Mouse (Mus musculus): ENCODE results near the gene Olfr152. TPM values are rescaled to one million over a fixed set of nuclear protein-coding genes. Genes with fewer than 3 reads are reported as not detected.

Gene Olfr152
- not detected in 2 replicates for polyA plus RNA-seq (2016; fragmentation: Nextera tagmentation; extraction: Ambion mirVana)

- no peaks in the 10 kb centered on the region for H3K27me3 ChIP-seq (ENCODE audit: poor library complexity, severe bottlenecking)
- no peaks in the 10 kb centered on the region for H3K36me3 ChIP-seq (replicated peaks)
- no peaks in the 10 kb centered on the region for H3K9me3 ChIP-seq
- H3K4me1 ChIP-seq, result no peaks in the 10 kb centered on the region
- H3K4me3 ChIP-seq, result no peak within 1 kb of the TSS
- 91% methylated on average over 4 of the region's 4 CpGs for WGBS
- DNase-seq (ENCODE audit: extremely low spot score, low spot score), result no peak
- no peak within 1 kb of the TSS for H3K27ac ChIP-seq
These were observed at the start of gene Olfr152 for GRCm38 (mm10) chr2:87779183-87779582. Gene Olfr152 (plus strand): TSS chr2:87779483.

DNA sequence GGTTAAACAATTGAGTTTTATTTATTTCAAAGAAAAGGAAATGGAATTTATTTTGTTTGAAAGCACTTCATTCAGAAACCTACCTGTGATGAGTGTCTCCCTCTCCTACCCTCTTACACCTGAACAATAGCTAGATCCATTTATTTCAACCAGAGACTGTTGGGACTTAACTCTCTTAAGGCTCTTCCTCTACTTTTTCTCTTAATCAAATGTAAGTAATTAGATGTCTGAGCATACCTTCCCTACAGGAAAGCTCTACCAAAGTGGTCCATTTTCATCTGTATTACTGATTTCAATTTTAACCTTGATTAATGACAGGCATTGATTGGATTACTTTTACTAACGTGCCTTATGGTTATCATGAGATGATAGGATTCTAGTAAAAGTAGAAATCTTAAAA, 39.4 kb upstream of the Olfr152 start, which contains the start of gene Olfr1138:
TSS of gene Olfr1138 (minus strand) at position 101 of the 400 bp plus-strand sequence.
- Histone ChIP-seq H3K36me3 (replicated peaks) (no peaks in the 10 kb centered on the region), H3K4me1 (no peaks in the 10 kb centered on the region), H3K4me3 (no peak within 1 kb of the TSS), H3K27me3 (ENCODE audit: poor library complexity, severe bottlenecking) (no peaks in the 10 kb centered on the region), H3K27ac (no peak within 1 kb of the TSS), H3K9me3 (no peaks in the 10 kb centered on the region)
- 83% methylated on average over 1 of the region's 1 CpGs for WGBS
- DNase-seq (ENCODE audit: extremely low spot score, low spot score), result no peak

- H3K4me1 ChIP-seq, result no peaks in the 10 kb centered on the region
- H3K27me3 ChIP-seq (ENCODE audit: poor library complexity, severe bottlenecking), result no peaks in the 10 kb centered on the region
- no peak for DNase-seq (ENCODE audit: extremely low spot score, low spot score)
- no peak within 1 kb of the TSS for H3K27ac ChIP-seq
- no peaks in the 10 kb centered on the region for H3K9me3 ChIP-seq
- no peaks in the 10 kb centered on the region for H3K36me3 ChIP-seq (replicated peaks)
- no peak within 1 kb of the TSS for H3K4me3 ChIP-seq
- 86% methylated on average over 3 of the region's 3 CpGs for WGBS
These were observed 35.8 kb upstream of the Olfr152 start, which contains the start of gene Olfr1140 for GRCm38 (mm10) chr2:87743452-87743851. Gene Olfr1140 (plus strand): TSS chr2:87743752.

DNA sequence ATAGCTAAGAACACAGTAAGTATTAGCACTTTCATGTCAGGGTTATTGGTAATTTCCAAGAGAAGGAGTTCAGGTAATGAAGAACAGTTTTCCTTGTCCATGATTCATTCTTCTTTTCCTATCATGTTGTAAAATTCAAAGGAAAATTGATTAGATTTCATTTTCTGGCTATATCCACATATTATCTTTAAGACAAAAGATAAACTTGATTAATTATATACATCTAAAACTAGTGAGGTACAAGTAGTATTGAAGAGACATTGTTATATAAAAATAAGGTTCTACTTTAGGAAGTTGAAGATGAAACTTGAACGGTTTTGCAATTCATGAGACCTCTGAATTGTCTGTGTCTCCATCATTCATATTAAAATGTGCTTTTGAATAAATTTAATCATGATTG, 25.4 kb upstream of the Olfr152 start, which contains the start of gene Olfr1141:
TSS of gene Olfr1141 (minus strand) at position 101 of the 400 bp plus-strand sequence.
- Histone ChIP-seq H3K27me3 (ENCODE audit: poor library complexity, severe bottlenecking) (no peaks in the 10 kb centered on the region), H3K4me3 (no peak within 1 kb of the TSS), H3K9me3 (no peaks in the 10 kb centered on the region), H3K4me1 (no peaks in the 10 kb centered on the region), H3K36me3 (replicated peaks) (no peaks in the 10 kb centered on the region), H3K27ac (no peak within 1 kb of the TSS)
- no peak for DNase-seq (ENCODE audit: extremely low spot score, low spot score)
- 89% methylated on average over 1 of the region's 1 CpGs for WGBS

- Histone ChIP-seq H3K27me3 (ENCODE audit: poor library complexity, severe bottlenecking) (no peaks in the 10 kb centered on the region), H3K27ac (no peak overlapping the region), H3K4me1 (no peaks in the 10 kb centered on the region), H3K4me3 (no peak overlapping the region), H3K9me3 (no peaks in the 10 kb centered on the region), H3K36me3 (replicated peaks) (no peaks in the 10 kb centered on the region)
- DNase-seq (ENCODE audit: extremely low spot score, low spot score), result no peak
- 68% methylated on average over 1 of the region's 1 CpGs for WGBS
These were observed 3.1 kb upstream of the Olfr152 start for GRCm38 (mm10) chr2:87776143-87776542.

DNA sequence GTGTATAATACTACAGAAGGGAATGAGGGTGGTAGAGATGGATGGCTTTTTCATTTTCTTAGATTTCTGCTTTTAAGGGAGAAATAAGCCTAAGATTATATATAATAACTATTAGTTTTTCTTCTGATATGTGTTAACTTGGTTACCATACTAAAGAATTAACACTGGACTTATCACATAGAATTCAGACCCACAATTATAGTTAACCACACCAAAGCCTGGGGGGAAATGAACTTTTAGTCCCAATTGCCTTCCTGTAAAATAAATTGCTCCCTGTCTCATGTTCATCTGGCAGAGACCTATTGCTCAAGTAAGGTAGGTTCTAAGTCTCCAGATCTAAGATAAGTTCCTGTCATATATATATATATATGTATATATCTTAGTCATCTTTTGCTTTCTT, 21.0 kb downstream of the Olfr152 start, which contains the start of gene Olfr1143:
TSS of gene Olfr1143 (plus strand) at position 301 of the 400 bp plus-strand sequence.
- H3K4me3 ChIP-seq, result no peak within 1 kb of the TSS
- no peaks in the 10 kb centered on the region; the same call in 1 of the 2 replicates for H3K9me3 ChIP-seq
- no peak for DNase-seq (ENCODE audit: extremely low spot score, low spot score)
- no peaks in the 10 kb centered on the region for H3K36me3 ChIP-seq (replicated peaks)
- no peaks in the 10 kb centered on the region for H3K4me1 ChIP-seq
- H3K27ac ChIP-seq, result no peak within 1 kb of the TSS
- no peaks in the 10 kb centered on the region for H3K27me3 ChIP-seq (ENCODE audit: poor library complexity, severe bottlenecking)

DNA sequence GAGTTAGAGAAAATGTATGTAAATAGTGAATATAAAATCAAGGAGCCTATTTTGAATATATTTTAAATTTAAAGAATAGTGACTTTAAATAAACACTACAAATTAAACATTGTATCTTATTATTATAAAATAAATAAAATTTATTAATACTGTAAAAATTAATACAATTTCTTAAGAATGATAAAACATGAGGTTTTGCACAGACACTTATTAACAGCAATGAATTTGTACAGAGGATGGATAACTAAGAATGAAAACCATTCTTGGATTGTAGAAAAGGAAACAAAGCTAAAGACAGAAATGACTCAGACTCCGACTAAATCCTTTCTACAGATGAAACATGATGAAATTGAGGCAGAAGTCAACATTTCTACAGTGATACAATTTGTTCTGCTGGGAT, 30.2 kb downstream of the Olfr152 start, which contains the start of gene Olfr1145:
TSS of gene Olfr1145 (plus strand) at position 301 of the 400 bp plus-strand sequence.
- Histone ChIP-seq H3K27ac (no peak within 1 kb of the TSS), H3K4me1 (no peaks in the 10 kb centered on the region), H3K4me3 (no peak within 1 kb of the TSS), H3K36me3 (replicated peaks) (no peaks in the 10 kb centered on the region), H3K27me3 (ENCODE audit: poor library complexity, severe bottlenecking) (no peaks in the 10 kb centered on the region), H3K9me3 (no peaks in the 10 kb centered on the region)
- 86% methylated on average over 1 of the region's 1 CpGs for WGBS
- DNase-seq (ENCODE audit: extremely low spot score, low spot score), result no peak

DNA sequence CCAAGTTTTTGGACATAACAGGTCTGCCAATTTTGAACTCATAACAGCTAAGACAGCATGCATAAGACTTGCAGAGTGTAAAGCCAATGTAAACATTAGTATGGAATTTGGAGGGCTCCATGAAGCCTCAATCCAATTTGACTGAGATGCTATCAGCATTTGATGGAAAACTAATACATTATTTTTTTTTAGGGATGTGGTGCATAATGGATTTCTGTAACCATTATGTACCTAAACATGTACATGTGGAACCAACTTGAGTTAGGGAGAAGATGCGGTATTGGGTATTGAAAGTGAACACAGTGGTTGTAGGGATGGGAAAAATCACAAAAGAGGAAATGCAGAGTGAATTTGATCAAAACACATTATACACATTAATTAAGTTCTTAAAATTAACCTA, 51.0 kb downstream of the Olfr152 start, which contains the start of gene Olfr1148:
TSS of gene Olfr1148 (plus strand) at position 301 of the 400 bp plus-strand sequence.
- Histone ChIP-seq H3K27me3 (ENCODE audit: poor library complexity, severe bottlenecking) (no peaks in the 10 kb centered on the region), H3K36me3 (replicated peaks) (no peaks in the 10 kb centered on the region), H3K4me1 (no peaks in the 10 kb centered on the region), H3K4me3 (no peak within 1 kb of the TSS), H3K27ac (no peak within 1 kb of the TSS), H3K9me3 (no peaks in the 10 kb centered on the region)
- DNase-seq (ENCODE audit: extremely low spot score, low spot score), result no peak
- 87% methylated on average over 1 of the region's 1 CpGs for WGBS

Other genes starting within 250 kb of the Olfr152 start
- gene Olfr153, start 247.7 kb upstream of the Olfr152 start, polyA plus RNA-seq (2016; fragmentation: Nextera tagmentation; extraction: Ambion mirVana), result not detected in 2 replicates
- not detected in 2 replicates for gene Olfr1128, start 233.9 kb upstream of the Olfr152 start, polyA plus RNA-seq (2016; fragmentation: Nextera tagmentation; extraction: Ambion mirVana)
- gene Olfr1129, start 205.6 kb upstream of the Olfr152 start, polyA plus RNA-seq (2016; fragmentation: Nextera tagmentation; extraction: Ambion mirVana), result not detected in 2 replicates
- not detected in 2 replicates for gene Olfr1130, start 173.3 kb upstream of the Olfr152 start, polyA plus RNA-seq (2016; fragmentation: Nextera tagmentation; extraction: Ambion mirVana)
- gene Olfr1131, start 152.4 kb upstream of the Olfr152 start, polyA plus RNA-seq (2016; fragmentation: Nextera tagmentation; extraction: Ambion mirVana), result not detected in 2 replicates
- not detected in 2 replicates for gene Olfr1132, start 141.9 kb upstream of the Olfr152 start, polyA plus RNA-seq (2016; fragmentation: Nextera tagmentation; extraction: Ambion mirVana)
- not detected in 2 replicates for gene Olfr1133, start 132.1 kb upstream of the Olfr152 start, polyA plus RNA-seq (2016; fragmentation: Nextera tagmentation; extraction: Ambion mirVana)
- not detected in 2 replicates for gene Olfr1134, start 121.0 kb upstream of the Olfr152 start, polyA plus RNA-seq (2016; fragmentation: Nextera tagmentation; extraction: Ambion mirVana)
- not detected in 2 replicates for gene Olfr1135, start 105.8 kb upstream of the Olfr152 start, polyA plus RNA-seq (2016; fragmentation: Nextera tagmentation; extraction: Ambion mirVana)
- not detected in 2 replicates for gene Olfr1136, start 85.5 kb upstream of the Olfr152 start, polyA plus RNA-seq (2016; fragmentation: Nextera tagmentation; extraction: Ambion mirVana)
- gene Olfr1137, start 66.3 kb upstream of the Olfr152 start, polyA plus RNA-seq (2016; fragmentation: Nextera tagmentation; extraction: Ambion mirVana), result not detected in 2 replicates
- not detected in 2 replicates for gene Olfr1138, start 39.5 kb upstream of the Olfr152 start, polyA plus RNA-seq (2016; fragmentation: Nextera tagmentation; extraction: Ambion mirVana)
- gene Olfr1140, start 35.7 kb upstream of the Olfr152 start, polyA plus RNA-seq (2016; fragmentation: Nextera tagmentation; extraction: Ambion mirVana), result not detected in 2 replicates
- not detected in 2 replicates for gene Olfr1141, start 25.5 kb upstream of the Olfr152 start, polyA plus RNA-seq (2016; fragmentation: Nextera tagmentation; extraction: Ambion mirVana)
- gene Olfr1143, start 21.1 kb downstream of the Olfr152 start, polyA plus RNA-seq (2016; fragmentation: Nextera tagmentation; extraction: Ambion mirVana), result not detected in 2 replicates
- not detected in 2 replicates for gene Olfr1145, start 30.3 kb downstream of the Olfr152 start, polyA plus RNA-seq (2016; fragmentation: Nextera tagmentation; extraction: Ambion mirVana)
- not detected in 2 replicates for gene Olfr1148, start 51.0 kb downstream of the Olfr152 start, polyA plus RNA-seq (2016; fragmentation: Nextera tagmentation; extraction: Ambion mirVana)
- gene Olfr1150-ps1, start 64.5 kb downstream of the Olfr152 start, polyA plus RNA-seq (2016; fragmentation: Nextera tagmentation; extraction: Ambion mirVana), result not detected in 2 replicates
- not detected in 2 replicates for gene Olfr1151, start 76.4 kb downstream of the Olfr152 start, polyA plus RNA-seq (2016; fragmentation: Nextera tagmentation; extraction: Ambion mirVana)
- gene Olfr1152, start 87.0 kb downstream of the Olfr152 start, polyA plus RNA-seq (2016; fragmentation: Nextera tagmentation; extraction: Ambion mirVana), result not detected in 2 replicates
- not detected in 2 replicates for gene Olfr1153, start 115.5 kb downstream of the Olfr152 start, polyA plus RNA-seq (2016; fragmentation: Nextera tagmentation; extraction: Ambion mirVana)
- gene Olfr1154, start 125.7 kb downstream of the Olfr152 start, polyA plus RNA-seq (2016; fragmentation: Nextera tagmentation; extraction: Ambion mirVana), result not detected in 2 replicates
- gene Olfr1155, start 165.7 kb downstream of the Olfr152 start, polyA plus RNA-seq (2016; fragmentation: Nextera tagmentation; extraction: Ambion mirVana), result not detected in 2 replicates
- not detected in 2 replicates for gene Olfr1156, start 173.6 kb downstream of the Olfr152 start, polyA plus RNA-seq (2016; fragmentation: Nextera tagmentation; extraction: Ambion mirVana)
- gene Olfr1157, start 188.8 kb downstream of the Olfr152 start, polyA plus RNA-seq (2016; fragmentation: Nextera tagmentation; extraction: Ambion mirVana), result not detected in 2 replicates
- not detected in 2 replicates for gene Olfr74, start 195.2 kb downstream of the Olfr152 start, polyA plus RNA-seq (2016; fragmentation: Nextera tagmentation; extraction: Ambion mirVana)
- not detected in 2 replicates for gene Olfr1158, start 210.6 kb downstream of the Olfr152 start, polyA plus RNA-seq (2016; fragmentation: Nextera tagmentation; extraction: Ambion mirVana)
- gene Olfr1160, start 228.8 kb downstream of the Olfr152 start, polyA plus RNA-seq (2016; fragmentation: Nextera tagmentation; extraction: Ambion mirVana), result not detected in 2 replicates
- not detected in 2 replicates for gene Olfr1161, start 243.3 kb downstream of the Olfr152 start, polyA plus RNA-seq (2016; fragmentation: Nextera tagmentation; extraction: Ambion mirVana)

All from forebrain, embryonic 10.5 days (tissue).